Mouse (Mus musculus): ENCODE results near the gene Pstpip1.

Pstpip1 gene

GRCm38 (mm10) chr9:56106274-56107072 lies 16.7 kb downstream of the Pstpip1 start:
- no peak for DNase-seq (ENCODE audit: low spot score)

- DNase-seq (ENCODE audit: low spot score): no peak
Measured at GRCm38 (mm10) chr9:56107527-56107926, 17.8 kb downstream of the Pstpip1 start.

GRCm38 (mm10) chr9:56108174-56108573 lies 18.4 kb downstream of the Pstpip1 start:
- DNase-seq (ENCODE audit: low spot score): no peak

- DNase-seq (ENCODE audit: low spot score): no peak
Measured at GRCm38 (mm10) chr9:56118091-56118490, 28.3 kb downstream of the Pstpip1 start.

- DNase-seq (ENCODE audit: low spot score): peak; percentile 86
Measured at GRCm38 (mm10) chr9:56118582-56118981, 28.8 kb downstream of the Pstpip1 start.

- no peak for DNase-seq (ENCODE audit: low spot score)
Measured at GRCm38 (mm10) chr9:56119651-56120050, 29.9 kb downstream of the Pstpip1 start.

- DNase-seq (ENCODE audit: low spot score): peak; percentile 16
Measured at GRCm38 (mm10) chr9:56121097-56121496, 31.3 kb downstream of the Pstpip1 start.

GRCm38 (mm10) chr9:56122973-56123372 lies 33.2 kb downstream of the Pstpip1 start:
- DNase-seq (ENCODE audit: low spot score): peak; percentile 13

GRCm38 (mm10) chr9:56123613-56124012 lies 33.9 kb downstream of the Pstpip1 start:
- DNase-seq (ENCODE audit: low spot score): no peak

GRCm38 (mm10) chr9:56124561-56124960 lies 34.8 kb downstream of the Pstpip1 start:
- no peak for DNase-seq (ENCODE audit: low spot score)

- DNase-seq (ENCODE audit: low spot score): no peak
Measured at GRCm38 (mm10) chr9:56126453-56127173, 36.9 kb downstream of the Pstpip1 start.

GRCm38 (mm10) chr9:56128331-56128730 lies 38.6 kb downstream of the Pstpip1 start:
- no peak for DNase-seq (ENCODE audit: low spot score)

- no peak for DNase-seq (ENCODE audit: low spot score)
Measured at GRCm38 (mm10) chr9:56129951-56130350, 40.2 kb downstream of the Pstpip1 start.

GRCm38 (mm10) chr9:56130536-56130935 lies 40.8 kb downstream of the Pstpip1 start:
- DNase-seq (ENCODE audit: low spot score): no peak

- DNase-seq (ENCODE audit: low spot score): peak; percentile 13
Measured at GRCm38 (mm10) chr9:56131813-56132525, 42.2 kb downstream of the Pstpip1 start.

GRCm38 (mm10) chr9:56133970-56134369 lies 44.2 kb downstream of the Pstpip1 start:
- no peak for DNase-seq (ENCODE audit: low spot score)

- DNase-seq (ENCODE audit: low spot score): no peak
Measured at GRCm38 (mm10) chr9:56134614-56135013, 44.9 kb downstream of the Pstpip1 start.

GRCm38 (mm10) chr9:56135590-56136197 lies 45.9 kb downstream of the Pstpip1 start:
- no peak for DNase-seq (ENCODE audit: low spot score)

- no peak for DNase-seq (ENCODE audit: low spot score)
Measured at GRCm38 (mm10) chr9:56141776-56142175, 52.0 kb downstream of the Pstpip1 start.

- no peak for DNase-seq (ENCODE audit: low spot score)
Measured at GRCm38 (mm10) chr9:56144366-56145003, 54.7 kb downstream of the Pstpip1 start.

- DNase-seq (ENCODE audit: low spot score): no peak
Measured at GRCm38 (mm10) chr9:56146326-56146923, 56.7 kb downstream of the Pstpip1 start.

Measured in adipocyte (in vitro differentiated cells).